Comparison of ENCODE assay signal across 28 mouse cellular contexts in the genomic region with DNA sequence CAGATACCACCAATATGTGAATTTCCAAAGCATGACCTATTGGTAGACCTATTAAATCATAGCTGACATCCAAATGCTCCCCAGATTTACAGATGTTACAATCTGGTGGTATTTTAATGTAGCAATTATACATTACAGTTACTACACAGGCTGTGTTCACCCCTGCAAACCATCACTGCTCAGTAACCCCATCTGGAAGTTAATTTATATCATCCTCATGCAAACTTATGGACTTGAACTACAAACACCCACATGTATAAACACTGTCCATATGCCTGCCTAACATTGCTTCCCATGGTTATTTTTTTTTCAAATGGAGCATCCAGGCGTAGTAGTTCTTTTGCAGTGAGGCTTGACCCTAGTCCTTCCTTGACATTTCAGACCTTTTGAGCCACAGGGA.
DNase-seq lines count a peak whose midpoint lies in the region; ATAC-seq and TF ChIP-seq lines count a peak whose summit lies in the region.
"Had no signal": no experiment of that assay in that cellular context is flagged by ENCODE, and none has a peak within 500 bp of the region (broad histone marks: within the 10 kb centered on the region; RNA-seq: fewer than 3 reads in every experiment).

No protein-coding gene starts in this region.

- intact Hi-C loops in heart, adult 2 months (cut with DNase I) = no loop called here

- 84% methylated on average over 1 of the region's 1 CpGs for WGBS in forebrain, embryonic 10.5 days
- WGBS in forebrain, embryonic 15.5 days = 85% methylated on average over 1 of the region's 1 CpGs
- 86% methylated on average over 1 of the region's 1 CpGs for WGBS in midbrain, embryonic 10.5 days
- 79% methylated on average over 1 of the region's 1 CpGs for WGBS in midbrain, embryonic 11.5 days
- WGBS in intestine, embryonic 15.5 days = 51% methylated on average over 1 of the region's 1 CpGs
- WGBS in heart, adult 2 months = 100% methylated on average over 1 of the region's 1 CpGs

- no peak for TF ChIP-seq POLR2A in heart, adult 2 months (IDR thresholded peaks at IDR 0.05; ENCODE audit: insufficient read depth, low read depth, low read length)

- H3K4me3 ChIP-seq in forebrain, embryonic 10.5 days = no peak overlapping the region
- H3K4me3 ChIP-seq in forebrain, embryonic 15.5 days = no peak overlapping the region
- no peak overlapping the region for H3K4me3 ChIP-seq in midbrain, embryonic 10.5 days
- H3K4me3 ChIP-seq in midbrain, embryonic 11.5 days (ENCODE audit: low read depth, low read length) = no peak overlapping the region
- no peak overlapping the region for H3K4me3 ChIP-seq in intestine, embryonic 15.5 days (replicated peaks)
- H3K4me3 ChIP-seq in heart, adult 2 months = no peak overlapping the region
- H3K4me3 ChIP-seq: embryonic facial prominence, embryonic 13.5 days; heart, embryonic 12.5 days; heart, embryonic 15.5 days; hindbrain, embryonic 10.5 days; hindbrain, embryonic 13.5 days had no signal

- H3K27me3 ChIP-seq in forebrain, embryonic 10.5 days (ENCODE audit: poor library complexity, severe bottlenecking) = no peaks in the 10 kb centered on the region
- H3K27me3 ChIP-seq in forebrain, embryonic 15.5 days = no peaks in the 10 kb centered on the region
- no peaks in the 10 kb centered on the region for H3K27me3 ChIP-seq in midbrain, embryonic 10.5 days (ENCODE audit: low read depth, poor library complexity, severe bottlenecking)
- no peaks in the 10 kb centered on the region for H3K27me3 ChIP-seq in midbrain, embryonic 11.5 days (ENCODE audit: control insufficient read depth, insufficient read depth, low read length)
- no peaks in the 10 kb centered on the region for H3K27me3 ChIP-seq in intestine, embryonic 15.5 days (replicated peaks)
- H3K27me3 ChIP-seq in heart, adult 2 months (ENCODE audit: control insufficient read depth, insufficient read depth, low read length) = no peaks in the 10 kb centered on the region
- H3K27me3 ChIP-seq: CH12.LX; heart, embryonic 12.5 days; heart, embryonic 15.5 days; hindbrain, embryonic 13.5 days had no signal

- no peak overlapping the region for H3K9ac ChIP-seq in forebrain, embryonic 15.5 days (replicated peaks)
- no peak overlapping the region for H3K9ac ChIP-seq in midbrain, embryonic 11.5 days (ENCODE audit: low read length)
- H3K9ac ChIP-seq in intestine, embryonic 15.5 days = no peak overlapping the region
- H3K9ac ChIP-seq in heart, adult 2 months (ENCODE audit: low read depth, low read length) = no peak overlapping the region
- H3K9ac ChIP-seq: embryonic facial prominence, embryonic 13.5 days; heart, embryonic 12.5 days; heart, embryonic 15.5 days; hindbrain, embryonic 13.5 days had no signal

- no peak for ATAC-seq in forebrain, embryonic 15.5 days (replicated peaks)
- ATAC-seq in midbrain, embryonic 11.5 days (ENCODE audit: low FRiP score) = no peak
- ATAC-seq in intestine, embryonic 15.5 days = peak; percentile 73; the same call in 1 of the 2 replicates
- ATAC-seq: forebrain, embryonic 14.5 days; hindbrain, embryonic 16.5 days had no signal

- H3K4me1 ChIP-seq in forebrain, embryonic 10.5 days = peaks cover 80% of the 10 kb centered on the region
- H3K4me1 ChIP-seq in forebrain, embryonic 15.5 days = peaks cover 9% of the 10 kb centered on the region
- peaks cover 58% of the 10 kb centered on the region for H3K4me1 ChIP-seq in midbrain, embryonic 10.5 days
- H3K4me1 ChIP-seq in midbrain, embryonic 11.5 days (ENCODE audit: control insufficient read depth, insufficient read depth, low read length) = peaks cover 30% of the 10 kb centered on the region
- H3K4me1 ChIP-seq in intestine, embryonic 15.5 days (replicated peaks) = peaks cover 15% of the 10 kb centered on the region; the same call in 1 of the 2 replicates
- peaks cover 11% of the 10 kb centered on the region for H3K4me1 ChIP-seq in heart, adult 2 months (ENCODE audit: control insufficient read depth, insufficient read depth, low read length)

- TF ChIP-seq EP300 in heart, adult 2 months (IDR thresholded peaks at IDR 0.05; ENCODE audit: insufficient read depth, low read depth, low read length) = no peak

- no peaks in the 10 kb centered on the region for H3K79me2 ChIP-seq in heart, adult 2 months (replicated peaks; ENCODE audit: control insufficient read depth, insufficient read depth, low read length)

- H3K9me3 ChIP-seq in forebrain, embryonic 10.5 days = no peaks in the 10 kb centered on the region
- no peaks in the 10 kb centered on the region for H3K9me3 ChIP-seq in forebrain, embryonic 15.5 days
- no peaks in the 10 kb centered on the region for H3K9me3 ChIP-seq in midbrain, embryonic 10.5 days (replicated peaks)
- H3K9me3 ChIP-seq in midbrain, embryonic 11.5 days (ENCODE audit: control insufficient read depth, low read length) = no peaks in the 10 kb centered on the region
- no peaks in the 10 kb centered on the region for H3K9me3 ChIP-seq in intestine, embryonic 15.5 days
- H3K9me3 ChIP-seq: embryonic facial prominence, embryonic 13.5 days; heart, embryonic 12.5 days; heart, embryonic 15.5 days; hindbrain, embryonic 10.5 days; hindbrain, embryonic 13.5 days had no signal

- no peak for DNase-seq in forebrain, embryonic 10.5 days (ENCODE audit: extremely low spot score, low spot score)
- no peak for DNase-seq in midbrain, embryonic 10.5 days (ENCODE audit: low spot score)
- no peak for DNase-seq in midbrain, embryonic 11.5 days (ENCODE audit: low spot score, missing footprints)
- peak; percentile 43 for DNase-seq in NIH3T3 (ENCODE audit: low read depth)
- no peak for DNase-seq in lung, postnatal 10 days
- no peak for DNase-seq in heart, adult 2 months
- DNase-seq: adrenal gland, adult 2 months; adrenal gland, postnatal 14 days; B cell, adult 2 months; cerebellum, adult 11 months; cerebellum, adult 2 months; cerebellum, adult 9-11 months; cerebellum, postnatal 25 days; gastrocnemius, postnatal 10 days; gastrocnemius, postnatal 36 days; heart, postnatal 10 days; heart, postnatal 36 days had no signal

- peak overlapping the region; percentile 86 for H3K27ac ChIP-seq in forebrain, embryonic 10.5 days
- H3K27ac ChIP-seq in forebrain, embryonic 15.5 days (replicated peaks) = no peak overlapping the region
- 0 out of 2 replicates have a peak overlapping the region, but pooled peaks have one; percentile 28 for H3K27ac ChIP-seq in midbrain, embryonic 10.5 days (replicated peaks)
- H3K27ac ChIP-seq in midbrain, embryonic 11.5 days (ENCODE audit: low read depth, low read length) = no peak overlapping the region
- peak overlapping the region; percentile 32; the same call in 1 of the 2 replicates for H3K27ac ChIP-seq in intestine, embryonic 15.5 days
- no peak overlapping the region for H3K27ac ChIP-seq in heart, adult 2 months
- H3K27ac ChIP-seq: embryonic facial prominence, embryonic 13.5 days; heart, embryonic 15.5 days; hindbrain, embryonic 10.5 days; hindbrain, embryonic 13.5 days had no signal

- no peak for TF ChIP-seq CTCF in heart, adult 2 months (IDR thresholded peaks at IDR 0.05)

- peaks cover 5% of the 10 kb centered on the region; the same call in 1 of the 2 replicates for H3K36me3 ChIP-seq in forebrain, embryonic 10.5 days (replicated peaks)
- H3K36me3 ChIP-seq in forebrain, embryonic 15.5 days = no peaks in the 10 kb centered on the region
- no peaks in the 10 kb centered on the region for H3K36me3 ChIP-seq in midbrain, embryonic 10.5 days
- H3K36me3 ChIP-seq in midbrain, embryonic 11.5 days (ENCODE audit: control insufficient read depth, insufficient read depth, low read length) = no peaks in the 10 kb centered on the region
- no peaks in the 10 kb centered on the region for H3K36me3 ChIP-seq in intestine, embryonic 15.5 days
- H3K36me3 ChIP-seq in heart, adult 2 months (ENCODE audit: control insufficient read depth, insufficient read depth, low read length) = no peaks in the 10 kb centered on the region
- H3K36me3 ChIP-seq: G1E; heart, embryonic 12.5 days; heart, embryonic 15.5 days; hindbrain, embryonic 10.5 days had no signal

- no peak overlapping the region for H3K4me2 ChIP-seq in forebrain, embryonic 15.5 days (replicated peaks)
- no peak overlapping the region for H3K4me2 ChIP-seq in midbrain, embryonic 11.5 days
- no peak overlapping the region for H3K4me2 ChIP-seq in intestine, embryonic 15.5 days (replicated peaks)
- H3K4me2 ChIP-seq: embryonic facial prominence, embryonic 13.5 days; heart, embryonic 12.5 days; heart, embryonic 15.5 days; hindbrain, embryonic 13.5 days had no signal

Comparison
In these comparisons a context has a peak if more than half of its experiments do, and no peak if none do; other contexts are left out.
1. H3K27ac ChIP-seq: peak in forebrain, embryonic 10.5 days (single experiment), midbrain, embryonic 10.5 days (single experiment) and intestine, embryonic 15.5 days (single experiment); none in forebrain, embryonic 15.5 days (single experiment), midbrain, embryonic 11.5 days (single experiment) and heart, adult 2 months (single experiment).